Mouse (Mus musculus): ENCODE measurements around the gene Ap5b1.
A peak's percentile ranks its signal among the peaks of the same experiment; 100 is the strongest.

Ap5b1 gene

GRCm38 (mm10) chr19:5560457-5561041 is 7.3 kb upstream of the Ap5b1 start, which contains the start of gene Ovol1:
Ovol1 (minus strand) TSS chr19:5560646.
- H3K9me3 ChIP-seq (ENCODE audit: low read length) = no peaks in the 10 kb centered on the region
- H3K4me3 ChIP-seq (replicated peaks; ENCODE audit: low read length) = peak within 1 kb of the TSS; percentile 75
- TF ChIP-seq CTCF (conservative IDR thresholded peaks at IDR 0.05; ENCODE audit: low read length) (no peak), POU5F1 (IDR thresholded peaks at IDR 0.05; ENCODE audit: borderline replicate concordance, low read length) (no peak), NANOG (IDR thresholded peaks at IDR 0.05; ENCODE audit: borderline replicate concordance, low read length) (no peak)
- peaks cover 100% of the 10 kb centered on the region for H3K27me3 ChIP-seq (ENCODE audit: insufficient read depth, low read length)
- H3K4me1 ChIP-seq (replicated peaks; ENCODE audit: low read depth, low read length) = peaks cover 58% of the 10 kb centered on the region
- no peaks in the 10 kb centered on the region for H3K36me3 ChIP-seq (ENCODE audit: insufficient read depth, low read length)

DNA sequence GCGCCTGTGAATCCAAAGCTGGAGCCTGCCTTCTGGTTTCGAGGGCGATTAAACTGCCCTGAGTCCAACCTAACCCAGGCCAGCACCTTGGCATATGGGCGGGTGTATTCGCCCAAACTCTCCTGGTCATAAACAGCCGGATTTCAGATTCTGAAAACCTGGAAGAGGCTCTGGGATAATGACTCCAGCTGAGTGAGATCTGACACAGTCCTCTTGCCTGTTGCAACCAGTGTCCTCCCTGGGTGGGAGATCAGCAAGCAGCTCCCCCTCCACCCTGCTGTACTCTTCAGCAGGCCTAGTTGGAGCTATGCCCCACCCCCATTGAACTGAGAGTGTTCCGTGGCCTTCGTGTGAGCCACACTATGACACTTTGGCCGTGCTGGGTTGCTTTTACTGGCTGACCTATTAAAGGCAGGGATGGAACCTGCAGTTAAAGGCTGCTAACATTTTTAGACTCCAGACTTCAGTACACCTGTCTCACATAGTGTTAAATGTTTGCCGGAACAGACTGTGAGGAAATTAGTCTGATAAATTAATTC is 6.5 kb upstream of the Ap5b1 start:
- Histone ChIP-seq H3K36me3 (ENCODE audit: insufficient read depth, low read length) (no peaks in the 10 kb centered on the region), H3K4me3 (replicated peaks; ENCODE audit: low read length) (peak overlapping the region; percentile 75), H3K4me1 (replicated peaks; ENCODE audit: low read depth, low read length) (peaks cover 55% of the 10 kb centered on the region), H3K9me3 (ENCODE audit: low read length) (no peaks in the 10 kb centered on the region), H3K27me3 (ENCODE audit: insufficient read depth, low read length) (peaks cover 100% of the 10 kb centered on the region)
- no peak for TF ChIP-seq CTCF (conservative IDR thresholded peaks at IDR 0.05; ENCODE audit: low read length)
- no peak for TF ChIP-seq NANOG (IDR thresholded peaks at IDR 0.05; ENCODE audit: borderline replicate concordance, low read length)
- no peak for TF ChIP-seq POU5F1 (IDR thresholded peaks at IDR 0.05; ENCODE audit: borderline replicate concordance, low read length)

DNA sequence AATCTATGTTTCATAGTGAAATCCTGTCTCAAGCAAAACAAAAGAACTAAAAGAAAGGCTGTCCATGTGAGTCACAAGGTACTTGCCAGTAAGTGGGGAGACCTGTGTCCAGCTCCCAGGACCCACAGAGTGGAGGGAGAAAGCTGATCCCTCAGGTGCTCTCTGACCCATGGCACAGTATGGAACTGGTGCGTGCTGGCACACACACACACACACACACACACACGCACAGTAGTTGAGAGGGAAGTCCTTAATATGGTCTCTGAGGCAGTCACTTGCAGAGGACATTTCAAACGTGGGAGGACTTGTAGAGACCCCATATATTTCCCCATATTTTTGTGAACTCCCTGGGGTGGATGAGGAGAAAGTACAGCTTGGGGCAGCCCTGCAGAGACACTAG is 5.9 kb upstream of the Ap5b1 start:
- Histone ChIP-seq H3K36me3 (ENCODE audit: insufficient read depth, low read length) (no peaks in the 10 kb centered on the region), H3K4me1 (replicated peaks; ENCODE audit: low read depth, low read length) (peaks cover 55% of the 10 kb centered on the region), H3K4me3 (replicated peaks; ENCODE audit: low read length) (no peak overlapping the region), H3K27me3 (ENCODE audit: insufficient read depth, low read length) (peaks cover 100% of the 10 kb centered on the region), H3K9me3 (ENCODE audit: low read length) (no peaks in the 10 kb centered on the region)
- TF ChIP-seq POU5F1 (IDR thresholded peaks at IDR 0.05; ENCODE audit: borderline replicate concordance, low read length) = no peak
- no peak for TF ChIP-seq CTCF (conservative IDR thresholded peaks at IDR 0.05; ENCODE audit: low read length)
- no peak for TF ChIP-seq NANOG (IDR thresholded peaks at IDR 0.05; ENCODE audit: borderline replicate concordance, low read length)

GRCm38 (mm10) chr19:5562776-5563175 is 5.0 kb upstream of the Ap5b1 start:
- no peak for TF ChIP-seq NANOG (IDR thresholded peaks at IDR 0.05; ENCODE audit: borderline replicate concordance, low read length)
- no peak for TF ChIP-seq POU5F1 (IDR thresholded peaks at IDR 0.05; ENCODE audit: borderline replicate concordance, low read length)
- TF ChIP-seq CTCF (conservative IDR thresholded peaks at IDR 0.05; ENCODE audit: low read length) = no peak
- Histone ChIP-seq H3K4me3 (replicated peaks; ENCODE audit: low read length) (no peak overlapping the region), H3K36me3 (ENCODE audit: insufficient read depth, low read length) (no peaks in the 10 kb centered on the region), H3K4me1 (replicated peaks; ENCODE audit: low read depth, low read length) (peaks cover 49% of the 10 kb centered on the region), H3K9me3 (ENCODE audit: low read length) (no peaks in the 10 kb centered on the region), H3K27me3 (ENCODE audit: insufficient read depth, low read length) (peaks cover 93% of the 10 kb centered on the region)

DNA sequence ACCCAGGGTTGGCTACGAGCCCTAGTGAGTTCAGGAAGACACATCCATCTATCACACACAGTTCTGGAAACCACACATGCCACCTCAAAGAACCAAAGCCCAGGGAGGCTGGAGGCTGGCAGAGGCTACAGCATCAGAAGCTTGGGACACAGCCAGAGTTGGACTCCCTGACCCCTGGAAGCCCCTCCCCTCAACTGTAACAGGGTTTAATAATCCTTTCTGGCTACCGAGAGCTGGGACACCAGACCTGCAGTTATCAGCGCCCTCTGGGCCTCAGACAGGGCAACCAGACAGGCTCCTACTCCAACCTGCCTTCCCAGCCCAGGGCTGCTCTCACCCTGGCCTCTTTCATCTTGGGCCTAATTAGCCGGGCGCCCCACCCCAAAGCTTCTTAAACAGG is 1.5 kb upstream of the Ap5b1 start:
- no peak for TF ChIP-seq CTCF (conservative IDR thresholded peaks at IDR 0.05; ENCODE audit: low read length)
- TF ChIP-seq NANOG (IDR thresholded peaks at IDR 0.05; ENCODE audit: borderline replicate concordance, low read length) = no peak
- no peak for TF ChIP-seq POU5F1 (IDR thresholded peaks at IDR 0.05; ENCODE audit: borderline replicate concordance, low read length)
- Histone ChIP-seq H3K36me3 (ENCODE audit: insufficient read depth, low read length) (peaks cover 24% of the 10 kb centered on the region), H3K27me3 (ENCODE audit: insufficient read depth, low read length) (peaks cover 57% of the 10 kb centered on the region), H3K4me1 (replicated peaks; ENCODE audit: low read depth, low read length) (peaks cover 50% of the 10 kb centered on the region), H3K9me3 (ENCODE audit: low read length) (no peaks in the 10 kb centered on the region), H3K4me3 (replicated peaks; ENCODE audit: low read length) (peak overlapping the region; percentile 91)

GRCm38 (mm10) chr19:5567180-5567533 is 668 bp upstream of the Ap5b1 start:
- Histone ChIP-seq H3K4me1 (replicated peaks; ENCODE audit: low read depth, low read length) (peaks cover 51% of the 10 kb centered on the region), H3K4me3 (replicated peaks; ENCODE audit: low read length) (peak overlapping the region; percentile 91), H3K9me3 (ENCODE audit: low read length) (no peaks in the 10 kb centered on the region), H3K27me3 (ENCODE audit: insufficient read depth, low read length) (peaks cover 49% of the 10 kb centered on the region), H3K36me3 (ENCODE audit: insufficient read depth, low read length) (peaks cover 24% of the 10 kb centered on the region)
- TF ChIP-seq POU5F1 (IDR thresholded peaks at IDR 0.05; ENCODE audit: borderline replicate concordance, low read length) (no peak), NANOG (IDR thresholded peaks at IDR 0.05; ENCODE audit: borderline replicate concordance, low read length) (no peak), CTCF (conservative IDR thresholded peaks at IDR 0.05; ENCODE audit: low read length) (no peak; the same call in 1 of the 2 replicates)

GRCm38 (mm10) chr19:5568470-5569140 is 780 bp downstream of the Ap5b1 start:
- no peaks in the 10 kb centered on the region for H3K9me3 ChIP-seq (ENCODE audit: low read length)
- H3K27me3 ChIP-seq (ENCODE audit: insufficient read depth, low read length) = peaks cover 35% of the 10 kb centered on the region
- H3K4me3 ChIP-seq (replicated peaks; ENCODE audit: low read length) = peak overlapping the region; percentile 91
- TF ChIP-seq NANOG (IDR thresholded peaks at IDR 0.05; ENCODE audit: borderline replicate concordance, low read length) (no peak), POU5F1 (IDR thresholded peaks at IDR 0.05; ENCODE audit: borderline replicate concordance, low read length) (no peak), CTCF (conservative IDR thresholded peaks at IDR 0.05; ENCODE audit: low read length) (peak; percentile 74)
- H3K36me3 ChIP-seq (ENCODE audit: insufficient read depth, low read length) = peaks cover 24% of the 10 kb centered on the region
- H3K4me1 ChIP-seq (replicated peaks; ENCODE audit: low read depth, low read length) = peaks cover 63% of the 10 kb centered on the region

GRCm38 (mm10) chr19:5569521-5569920 is 1.7 kb downstream of the Ap5b1 start:
- Histone ChIP-seq H3K4me3 (replicated peaks; ENCODE audit: low read length) (peak overlapping the region; percentile 91), H3K9me3 (ENCODE audit: low read length) (no peaks in the 10 kb centered on the region), H3K4me1 (replicated peaks; ENCODE audit: low read depth, low read length) (peaks cover 63% of the 10 kb centered on the region), H3K27me3 (ENCODE audit: insufficient read depth, low read length) (peaks cover 25% of the 10 kb centered on the region), H3K36me3 (ENCODE audit: insufficient read depth, low read length) (peaks cover 24% of the 10 kb centered on the region)
- no peak for TF ChIP-seq NANOG (IDR thresholded peaks at IDR 0.05; ENCODE audit: borderline replicate concordance, low read length)
- TF ChIP-seq POU5F1 (IDR thresholded peaks at IDR 0.05; ENCODE audit: borderline replicate concordance, low read length) = no peak
- no peak for TF ChIP-seq CTCF (conservative IDR thresholded peaks at IDR 0.05; ENCODE audit: low read length)
